Mouse (Mus musculus) CH12F3 (cell line): ENCODE results near the gene Il16.

Experiments used
- in situ Hi-C: fragments of 300-500 bp; cut with MboI; formaldehyde crosslinking; loops from 2 replicates; pipeline ENCODE4 v1.14.3; 2020; ENCODE audit warnings: low sequenced_read_pairs

Gene Il16

GRCm38 (mm10) chr7:83695449-83696212, 49.9 kb downstream of the Il16 start:
- in situ Hi-C loops: no loop called here

DNA sequence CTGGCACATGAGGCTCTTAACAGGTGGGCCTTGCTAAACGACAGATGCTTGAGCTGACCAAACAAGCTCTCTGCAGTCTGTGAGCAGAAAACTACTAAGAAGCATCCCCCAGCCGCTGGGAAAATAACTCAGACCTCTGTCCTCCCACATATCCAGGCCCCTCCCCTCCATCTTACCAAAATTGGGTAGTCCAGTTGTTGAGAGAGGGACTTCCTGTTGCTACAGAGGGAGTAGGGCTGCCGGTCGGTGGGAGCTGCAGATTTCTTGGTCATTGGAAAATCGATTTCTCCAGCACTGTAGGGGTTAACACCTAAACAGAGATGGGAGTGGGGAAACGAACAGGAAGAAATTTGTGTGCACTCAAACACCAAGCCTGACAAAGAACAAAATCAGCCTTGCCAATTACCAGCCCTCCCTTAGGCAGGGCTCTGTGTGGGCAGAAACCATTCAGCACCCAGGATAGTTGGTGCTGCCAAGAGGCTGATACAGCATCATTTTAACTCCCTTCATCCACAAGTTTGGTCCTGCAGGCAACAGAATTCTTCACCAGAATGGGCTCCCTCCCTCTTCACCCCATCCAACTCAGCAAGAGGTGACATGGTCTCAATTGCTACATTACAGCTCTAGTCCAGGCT, 62.8 kb downstream of the Il16 start:
- in situ Hi-C loops: no loop called here

- in situ Hi-C loops: loop anchor here (10.0 kb wide), 1 partner anchor 114 kb away; no protein-coding TSS in a partner anchor
Measured at GRCm38 (mm10) chr7:83678506-83678905, 67.0 kb downstream of the Il16 start.

DNA sequence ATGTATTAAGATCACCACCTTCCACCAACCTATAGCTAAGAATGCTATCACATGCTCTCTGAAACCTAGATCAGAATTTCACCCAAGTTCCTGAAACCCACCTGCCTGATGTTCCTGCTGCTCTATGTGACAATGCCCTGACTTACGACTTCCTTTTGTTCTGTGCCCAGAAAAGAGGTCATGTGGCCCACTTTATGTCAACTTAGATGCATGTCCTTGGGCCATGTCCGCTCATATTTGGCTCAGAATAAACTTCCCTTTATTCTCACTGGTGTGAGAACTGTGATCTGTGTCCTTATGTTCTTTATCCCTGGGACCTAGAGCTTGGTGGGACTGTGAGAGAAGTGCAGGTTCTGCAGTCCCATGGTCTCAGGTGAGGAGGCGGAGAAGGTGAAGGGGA, 68.2 kb downstream of the Il16 start:
- in situ Hi-C loops: loop anchor here (10.0 kb wide), 1 partner anchor 112 kb away; no protein-coding TSS in a partner anchor

DNA sequence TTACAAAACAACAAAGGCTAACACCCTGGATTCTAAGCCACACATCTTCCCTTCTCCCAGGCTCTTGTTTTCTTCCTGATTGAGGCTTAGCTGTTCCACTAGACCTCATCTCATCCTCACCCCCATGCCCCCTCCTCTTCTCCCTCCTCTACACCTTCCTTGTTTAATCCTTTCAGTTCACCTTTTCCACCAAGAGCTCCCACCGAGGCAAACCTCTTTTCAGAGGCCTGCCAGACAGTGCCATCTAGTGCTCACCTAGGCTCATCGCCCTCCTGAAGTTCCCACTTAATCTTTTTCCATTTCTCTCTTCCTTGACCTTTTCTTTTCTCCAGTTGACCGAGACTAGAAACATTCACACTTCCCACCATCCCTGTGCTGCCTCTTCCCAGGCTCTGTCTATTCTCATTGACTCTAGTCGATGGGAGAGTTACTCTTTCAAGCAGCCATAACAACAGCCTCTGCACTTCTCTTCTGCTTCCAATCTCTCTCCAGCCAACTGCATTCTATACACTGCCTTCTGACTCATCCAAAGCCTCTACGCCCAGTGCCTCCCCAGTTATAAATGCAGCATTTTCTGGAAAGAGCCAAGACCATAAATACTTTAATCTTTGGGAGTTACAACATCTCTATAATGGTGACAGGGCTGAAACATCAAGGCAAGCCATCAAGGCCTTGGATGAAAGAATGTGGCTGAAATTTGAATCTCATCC, 69.8 kb downstream of the Il16 start:
- in situ Hi-C loops: loop anchor here (10.0 kb wide), 1 partner anchor 111 kb away; no protein-coding TSS in a partner anchor

GRCm38 (mm10) chr7:83671573-83671972, 74.0 kb downstream of the Il16 start:
- in situ Hi-C loops: loop anchor here (10.0 kb wide), 1 partner anchor 107 kb away; no protein-coding TSS in a partner anchor

DNA sequence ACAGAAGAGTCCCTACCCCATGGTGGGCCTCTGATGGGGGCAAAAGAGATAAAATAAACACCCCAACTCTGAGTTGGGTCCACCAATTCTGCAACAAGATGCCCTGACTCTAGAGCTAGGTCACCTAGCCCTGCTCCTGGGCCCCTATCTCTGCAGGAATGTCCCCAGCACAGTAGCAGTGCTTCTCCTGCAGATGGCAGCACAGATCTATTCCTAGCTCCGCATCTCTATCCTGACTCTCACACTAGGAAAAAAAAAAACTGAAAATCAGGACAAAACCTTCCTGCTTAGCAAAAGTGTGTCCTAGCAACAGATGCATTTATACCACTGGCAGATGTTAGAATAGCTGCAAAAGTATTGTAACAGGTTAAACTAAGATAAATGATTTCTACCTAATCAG, 76.8 kb downstream of the Il16 start:
- in situ Hi-C loops: no loop called here

- in situ Hi-C loops: no loop called here
Measured at GRCm38 (mm10) chr7:83667936-83668645, 77.4 kb downstream of the Il16 start.

- in situ Hi-C loops: no loop called here
Measured at GRCm38 (mm10) chr7:83666087-83666595, 79.4 kb downstream of the Il16 start.

DNA sequence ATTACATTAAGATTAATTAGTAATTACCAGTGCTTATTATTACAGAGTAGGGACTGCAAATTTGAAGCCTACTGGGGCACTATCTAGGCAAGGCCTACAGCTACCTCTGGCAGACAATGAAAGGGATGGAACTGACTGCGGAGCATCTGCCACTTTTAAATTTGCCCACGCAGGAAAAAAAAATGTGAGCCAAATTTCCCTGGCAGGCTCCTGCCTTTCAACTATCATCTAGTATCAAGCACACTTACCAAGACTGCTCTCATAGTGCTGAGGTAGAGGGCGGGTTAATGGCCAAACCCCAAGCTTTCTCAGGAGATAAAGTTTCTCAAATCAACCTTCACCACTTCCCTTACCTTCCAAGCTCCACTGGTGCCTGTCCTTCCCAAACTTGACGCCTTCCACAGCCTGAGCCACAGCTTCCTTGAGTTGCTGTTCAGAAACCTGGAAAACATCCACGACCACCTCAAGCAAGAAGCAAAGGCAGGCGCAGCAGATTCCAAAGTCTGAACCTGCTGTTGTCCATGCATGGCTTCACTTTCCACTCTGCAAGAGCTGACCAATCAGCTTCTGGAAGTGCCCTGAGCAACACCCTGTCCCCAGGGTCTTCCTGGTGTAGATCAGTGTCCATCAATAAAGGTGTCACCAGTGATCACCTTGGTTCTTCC, 82.7 kb downstream of the Il16 start:
- in situ Hi-C loops: no loop called here

DNA sequence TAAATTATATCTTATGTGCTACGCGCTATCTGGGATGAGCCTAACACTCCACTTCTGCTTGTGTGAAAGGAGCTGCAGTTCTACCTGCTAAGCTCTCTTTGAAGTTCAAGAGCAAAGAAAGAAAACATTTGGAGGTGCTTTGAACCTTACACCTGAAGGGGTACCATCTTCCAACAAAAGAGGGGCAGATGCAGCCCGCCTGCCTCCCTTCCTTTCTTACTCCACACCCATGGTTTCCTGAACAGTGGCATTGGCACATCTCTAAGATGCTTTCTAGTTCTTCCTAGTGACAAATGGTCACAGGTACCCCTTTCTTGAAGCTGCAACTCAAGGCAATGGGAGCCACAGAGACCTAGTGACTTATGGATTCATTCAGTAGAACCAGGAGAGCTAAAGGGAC, 83.8 kb downstream of the Il16 start:
- in situ Hi-C loops: no loop called here

DNA sequence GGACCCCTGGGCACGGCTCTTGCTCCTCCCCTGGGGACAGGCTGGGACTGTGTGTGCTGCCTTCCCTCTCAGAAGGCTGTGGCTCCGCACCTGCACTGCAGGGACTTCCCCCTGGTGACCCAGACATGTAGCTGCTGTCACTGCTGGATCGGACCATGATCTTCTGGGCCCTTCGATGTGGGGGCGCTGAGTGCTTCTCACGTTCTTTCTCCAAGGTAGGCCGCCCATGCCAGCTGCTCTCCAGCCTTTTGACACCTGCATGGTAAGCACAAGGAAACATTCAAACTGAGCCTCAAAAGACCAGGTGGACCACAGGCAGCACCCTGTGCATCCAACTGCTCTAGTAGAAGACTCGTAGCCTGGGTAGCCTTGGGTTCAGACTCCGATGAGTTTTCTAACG, 84.5 kb downstream of the Il16 start:
- in situ Hi-C loops: no loop called here

DNA sequence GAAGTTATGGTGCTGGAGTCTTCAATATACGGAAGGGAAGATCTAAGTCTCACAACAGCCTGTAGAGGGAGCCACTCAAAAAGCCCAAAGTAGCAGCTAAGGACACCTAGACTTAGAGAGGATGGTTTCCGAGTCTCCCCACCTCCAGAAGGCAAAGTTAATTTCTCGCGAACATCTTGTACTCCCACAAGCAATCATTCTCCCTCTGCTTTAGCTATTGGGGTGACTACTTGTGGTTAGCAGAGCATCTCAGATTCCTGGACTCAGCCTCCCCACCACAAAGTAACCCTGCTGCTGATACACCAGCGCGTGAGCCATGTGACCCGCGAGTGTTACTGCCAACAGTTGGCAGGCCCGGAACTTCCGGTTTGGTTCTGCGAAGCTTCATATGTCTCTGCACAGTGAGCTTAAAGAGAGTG, 85.2 kb downstream of the Il16 start:
- in situ Hi-C loops: no loop called here

- in situ Hi-C loops: no loop called here
Measured at GRCm38 (mm10) chr7:83659159-83660065, 86.1 kb downstream of the Il16 start.

DNA sequence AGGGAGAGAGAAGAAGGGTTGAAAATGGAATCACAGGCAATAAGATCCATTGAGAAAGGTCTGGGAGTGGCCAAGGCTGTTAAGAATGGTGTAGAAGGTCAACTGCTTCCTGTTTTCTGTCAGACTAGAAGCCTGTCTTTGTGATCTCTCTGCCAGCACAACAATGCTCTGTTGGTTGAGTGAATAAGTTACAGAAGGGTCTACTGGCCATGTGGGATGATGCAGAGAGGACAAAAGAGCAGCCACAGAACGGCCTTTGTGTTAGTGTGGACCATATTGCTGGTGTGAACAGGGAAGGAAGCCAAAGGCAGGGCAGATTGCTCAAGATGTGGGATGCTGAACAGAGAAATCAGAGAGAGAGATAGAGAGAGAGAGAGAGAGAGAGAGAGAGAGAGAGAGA, 86.8 kb downstream of the Il16 start:
- in situ Hi-C loops: no loop called here

DNA sequence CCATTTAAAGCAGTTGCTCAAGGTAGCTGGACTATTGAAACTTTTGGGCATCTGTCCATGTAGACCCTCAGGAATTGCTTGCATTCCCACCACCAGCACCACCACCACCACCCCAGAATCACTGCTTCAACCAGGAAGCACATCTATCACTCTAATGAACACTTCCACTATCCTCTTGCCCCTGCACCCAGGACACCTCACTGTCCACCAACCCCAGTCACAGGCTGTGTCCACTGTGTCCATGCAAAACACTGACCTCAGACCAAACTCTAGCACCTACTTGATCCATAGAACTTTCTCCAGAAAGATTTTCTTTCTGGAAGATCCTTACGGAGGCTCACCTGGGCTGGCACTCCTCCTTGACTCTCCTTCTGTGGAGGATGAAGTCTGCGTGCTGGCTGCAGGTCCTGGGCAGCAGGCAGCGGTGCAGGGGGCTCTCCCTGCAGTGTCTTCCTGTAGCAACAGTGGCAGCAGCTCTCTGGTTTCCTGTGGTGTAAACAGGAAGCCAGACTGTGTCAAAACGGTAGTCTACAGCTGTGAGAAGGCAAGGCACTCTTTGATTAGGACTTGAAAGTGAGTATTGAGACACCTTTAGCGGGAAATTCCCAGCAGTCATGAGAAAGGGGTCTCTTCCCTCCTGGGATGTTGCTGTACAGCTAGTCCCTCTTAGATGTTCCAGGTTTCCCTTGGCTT, 90.4 kb downstream of the Il16 start:
- in situ Hi-C loops: no loop called here

DNA sequence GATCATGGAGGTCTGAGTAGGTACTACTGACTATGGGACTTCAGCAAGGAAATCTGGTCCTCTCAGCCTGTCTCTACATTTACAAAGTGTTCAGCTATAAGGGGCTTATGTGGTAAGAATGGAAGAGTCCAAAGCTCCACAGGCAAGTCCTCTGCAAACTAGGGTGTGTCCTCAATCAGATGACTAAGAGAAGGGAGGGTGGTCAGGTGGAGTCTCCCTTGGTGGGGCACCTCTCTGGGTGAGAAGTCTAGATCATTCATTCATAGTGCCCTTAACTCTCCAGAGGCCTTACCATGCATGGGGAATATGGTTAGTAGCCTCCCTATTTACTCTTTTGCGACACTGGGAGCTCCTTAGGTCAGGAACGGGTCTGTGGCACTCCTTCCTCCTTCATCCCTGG, 91.3 kb downstream of the Il16 start:
- in situ Hi-C loops: no loop called here

DNA sequence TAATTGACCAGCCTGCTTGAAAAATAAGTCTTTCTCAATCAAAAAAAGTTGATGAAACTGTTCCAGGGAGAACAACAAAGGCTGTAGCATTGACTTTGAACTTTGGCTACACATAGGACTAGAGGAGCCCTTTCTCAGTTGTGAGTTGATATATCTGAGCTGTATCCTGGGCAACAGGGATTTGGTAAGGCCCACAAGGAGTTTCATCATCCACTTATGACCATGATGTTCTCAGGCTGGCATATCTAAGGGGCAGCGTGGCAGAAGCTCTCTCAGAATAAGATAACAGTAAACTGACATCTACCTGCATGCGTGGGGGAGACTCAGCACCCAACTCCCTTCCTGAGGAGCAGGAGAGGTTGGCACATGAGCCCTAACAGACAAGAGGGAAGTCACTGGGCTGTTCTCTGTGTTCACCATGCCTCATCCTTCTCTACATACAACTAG, 91.9 kb downstream of the Il16 start:
- in situ Hi-C loops: no loop called here

- in situ Hi-C loops: no loop called here
Measured at GRCm38 (mm10) chr7:83652498-83652897, 93.0 kb downstream of the Il16 start.
